9 mouse cellular contexts compared by ENCODE assay signal in genomic region chr1:152019196-152019595, GRCm38 (mm10).
DNase-seq lines count a peak whose midpoint lies in the region; ATAC-seq lines count a peak whose summit lies in the region.
"Had no signal": no experiment of that assay in that cellular context is flagged by ENCODE, and none has a peak within 500 bp of the region (broad histone marks: within the 10 kb centered on the region; RNA-seq: fewer than 3 reads in every experiment).

No protein-coding gene starts in this region.

- ATAC-seq in limb, embryonic 11.5 days (ENCODE audit: insufficient number of reproducible peaks, low FRiP score, low TSS enrichment, low read depth), result no peak
- ATAC-seq in forebrain, embryonic 16.5 days, result peak; percentile 66
- peak; percentile 62; the same call in 1 of the 2 replicates for ATAC-seq in neural tube, embryonic 15.5 days (ENCODE audit: low FRiP score)
- ATAC-seq in midbrain, embryonic 11.5 days (ENCODE audit: low FRiP score), result no peak

- peaks cover 3% of the 10 kb centered on the region; the same call in 1 of the 2 replicates for H3K4me1 ChIP-seq in limb, embryonic 11.5 days (ENCODE audit: control insufficient read depth, insufficient read depth, low read length)
- peaks cover 6% of the 10 kb centered on the region for H3K4me1 ChIP-seq in limb, embryonic 10.5 days
- peaks cover under 1% of the 10 kb centered on the region; the same call in 1 of the 2 replicates for H3K4me1 ChIP-seq in forebrain, embryonic 16.5 days (replicated peaks; ENCODE audit: control insufficient read depth, insufficient read depth, low read length)
- H3K4me1 ChIP-seq in neural tube, embryonic 15.5 days, result peaks cover 14% of the 10 kb centered on the region
- no peaks in the 10 kb centered on the region for H3K4me1 ChIP-seq in midbrain, embryonic 11.5 days (ENCODE audit: control insufficient read depth, insufficient read depth, low read length)
- H3K4me1 ChIP-seq: midbrain, embryonic 12.5 days had no signal

- H3K27ac ChIP-seq in limb, embryonic 11.5 days (replicated peaks; ENCODE audit: low read depth, low read length), result no peak overlapping the region
- H3K27ac ChIP-seq in limb, embryonic 10.5 days, result no peak overlapping the region
- no peak overlapping the region for H3K27ac ChIP-seq in forebrain, embryonic 16.5 days (ENCODE audit: low read length)
- H3K27ac ChIP-seq in neural tube, embryonic 15.5 days (replicated peaks), result no peak overlapping the region
- H3K27ac ChIP-seq in midbrain, embryonic 11.5 days (ENCODE audit: low read depth, low read length), result no peak overlapping the region
- H3K27ac ChIP-seq: midbrain, embryonic 12.5 days had no signal

- no peaks in the 10 kb centered on the region for H3K27me3 ChIP-seq in limb, embryonic 11.5 days (ENCODE audit: control insufficient read depth, insufficient read depth, low read length)
- no peaks in the 10 kb centered on the region for H3K27me3 ChIP-seq in limb, embryonic 10.5 days (ENCODE audit: low read depth, poor library complexity, severe bottlenecking)
- no peaks in the 10 kb centered on the region for H3K27me3 ChIP-seq in forebrain, embryonic 16.5 days (replicated peaks; ENCODE audit: control insufficient read depth, insufficient read depth, low read length)
- no peaks in the 10 kb centered on the region for H3K27me3 ChIP-seq in neural tube, embryonic 15.5 days (replicated peaks)
- H3K27me3 ChIP-seq in midbrain, embryonic 11.5 days (ENCODE audit: control insufficient read depth, insufficient read depth, low read length), result no peaks in the 10 kb centered on the region
- H3K27me3 ChIP-seq: midbrain, embryonic 12.5 days had no signal

- H3K9me3 ChIP-seq in limb, embryonic 11.5 days (ENCODE audit: control insufficient read depth, low read length), result no peaks in the 10 kb centered on the region; the same call in 1 of the 2 replicates
- H3K9me3 ChIP-seq in limb, embryonic 10.5 days (replicated peaks), result peaks cover 2% of the 10 kb centered on the region; the same call in 1 of the 2 replicates
- H3K9me3 ChIP-seq in forebrain, embryonic 16.5 days (ENCODE audit: control insufficient read depth, low read length), result no peaks in the 10 kb centered on the region
- no peaks in the 10 kb centered on the region for H3K9me3 ChIP-seq in neural tube, embryonic 15.5 days (replicated peaks)
- H3K9me3 ChIP-seq in midbrain, embryonic 11.5 days (ENCODE audit: control insufficient read depth, low read length), result no peaks in the 10 kb centered on the region
- H3K9me3 ChIP-seq: midbrain, embryonic 12.5 days had no signal

- DNase-seq in limb, embryonic 11.5 days (ENCODE audit: low spot score), result peak; percentile 29
- no peak for DNase-seq in limb, embryonic 10.5 days (ENCODE audit: low spot score)
- DNase-seq in kidney, postnatal 36 days, result peak; percentile 32 to 54
- no peak for DNase-seq in gastrocnemius, adult 18-20 months (ENCODE audit: low spot score)
- no peak for DNase-seq in midbrain, embryonic 11.5 days (ENCODE audit: low spot score, missing footprints)
- no peak for DNase-seq in urinary bladder, postnatal 14 days (ENCODE audit: low spot score)

- no peaks in the 10 kb centered on the region for H3K36me3 ChIP-seq in limb, embryonic 11.5 days (ENCODE audit: control insufficient read depth, insufficient read depth, low read length)
- 0 out of 2 replicates have a peak, but pooled peaks cover 3% of the 10 kb centered on the region for H3K36me3 ChIP-seq in limb, embryonic 10.5 days
- H3K36me3 ChIP-seq in forebrain, embryonic 16.5 days (ENCODE audit: control insufficient read depth, insufficient read depth), result no peaks in the 10 kb centered on the region
- no peaks in the 10 kb centered on the region for H3K36me3 ChIP-seq in neural tube, embryonic 15.5 days
- H3K36me3 ChIP-seq in midbrain, embryonic 11.5 days (ENCODE audit: control insufficient read depth, insufficient read depth, low read length), result no peaks in the 10 kb centered on the region
- H3K36me3 ChIP-seq: midbrain, embryonic 12.5 days had no signal

- 6% methylated on average over 5 of the region's 5 CpGs for WGBS in limb, embryonic 11.5 days
- 5% methylated on average over 5 of the region's 5 CpGs for WGBS in limb, embryonic 10.5 days
- WGBS in forebrain, embryonic 16.5 days, result 53% methylated on average over 5 of the region's 5 CpGs
- WGBS in neural tube, embryonic 15.5 days, result 13% methylated on average over 5 of the region's 5 CpGs
- 85% methylated on average over 5 of the region's 5 CpGs for WGBS in midbrain, embryonic 11.5 days

- H3K9ac ChIP-seq in limb, embryonic 11.5 days (ENCODE audit: low read length), result no peak overlapping the region
- no peak overlapping the region for H3K9ac ChIP-seq in forebrain, embryonic 16.5 days (replicated peaks; ENCODE audit: low read depth, low read length)
- H3K9ac ChIP-seq in neural tube, embryonic 15.5 days (replicated peaks), result no peak overlapping the region
- no peak overlapping the region for H3K9ac ChIP-seq in midbrain, embryonic 11.5 days (ENCODE audit: low read length)
- H3K9ac ChIP-seq: midbrain, embryonic 12.5 days had no signal

- no peak overlapping the region for H3K4me2 ChIP-seq in limb, embryonic 11.5 days (ENCODE audit: low read depth, severe bottlenecking)
- H3K4me2 ChIP-seq in forebrain, embryonic 16.5 days (ENCODE audit: low read length), result no peak overlapping the region
- H3K4me2 ChIP-seq in neural tube, embryonic 15.5 days, result no peak overlapping the region
- H3K4me2 ChIP-seq in midbrain, embryonic 11.5 days, result no peak overlapping the region
- H3K4me2 ChIP-seq: midbrain, embryonic 12.5 days had no signal

- H3K4me3 ChIP-seq in limb, embryonic 11.5 days (ENCODE audit: low read depth, low read length), result no peak overlapping the region
- H3K4me3 ChIP-seq in limb, embryonic 10.5 days, result no peak overlapping the region
- H3K4me3 ChIP-seq in forebrain, embryonic 16.5 days (replicated peaks; ENCODE audit: low read length), result no peak overlapping the region
- H3K4me3 ChIP-seq in neural tube, embryonic 15.5 days (replicated peaks), result no peak overlapping the region
- H3K4me3 ChIP-seq in midbrain, embryonic 11.5 days (ENCODE audit: low read depth, low read length), result no peak overlapping the region
- H3K4me3 ChIP-seq: midbrain, embryonic 12.5 days had no signal

Comparison
In these comparisons a context has a peak if more than half of its experiments do, and no peak if none do; other contexts are left out.
1. DNase-seq: peak in limb, embryonic 11.5 days (single experiment) and kidney, postnatal 36 days (2 of 2); none in limb, embryonic 10.5 days (single experiment), gastrocnemius, adult 18-20 months (single experiment), midbrain, embryonic 11.5 days (single experiment) and urinary bladder, postnatal 14 days (single experiment).
2. ATAC-seq: peak in forebrain, embryonic 16.5 days (single experiment) and neural tube, embryonic 15.5 days (single experiment); none in limb, embryonic 11.5 days (single experiment) and midbrain, embryonic 11.5 days (single experiment).